Mouse (Mus musculus) liver, embryonic 13.5 days (tissue): ENCODE measurements around the gene Lhpp. TPM values are rescaled to one million over a fixed set of nuclear protein-coding genes. Genes with fewer than 3 reads are reported as not detected.
A peak's percentile ranks its signal among the peaks of the same experiment; 100 is the strongest.

Experiments used
- ATAC-seq: fragments of 200-750 bp; cut with Nextera tagmentation; 2 replicates; pipeline ENCODE4 v1.8.0; 2017; ENCODE audit warnings: low read depth, mild to moderate bottlenecking, moderate number of reproducible peaks, moderate library complexity
- DNase-seq: peaks from one replicate; pipeline ENCODE4 v3.0.0; 2022
- H3K27ac ChIP-seq: fragments of 300-500 bp; sonication (generic); 2 replicates; pipeline ENCODE4 v1.5.1; 2015; ENCODE audit warnings: moderate library complexity, mild to moderate bottlenecking, inconsistent platforms
- H3K27me3 ChIP-seq: fragments of 300-500 bp; sonication (generic); 2 replicates; pipeline ENCODE4 v1.6.1; 2015; ENCODE audit warnings: mild to moderate bottlenecking, inconsistent platforms
- H3K36me3 ChIP-seq: fragments of 300-500 bp; sonication (generic); 2 replicates; pipeline ENCODE4 v1.6.1; 2015; ENCODE audit warnings: mild to moderate bottlenecking, inconsistent platforms
- H3K4me1 ChIP-seq: fragments of 300-500 bp; sonication (generic); replicated peaks from 2 replicates; pipeline ENCODE4 v1.6.1; 2015; ENCODE audit warnings: inconsistent platforms
- H3K4me2 ChIP-seq: fragments of 300-500 bp; sonication (generic); 2 replicates; pipeline ENCODE4 v1.6.1; 2015; ENCODE audit warnings: inconsistent platforms, mild to moderate bottlenecking, moderate library complexity
- H3K4me3 ChIP-seq: fragments of 300-500 bp; sonication (generic); replicated peaks from 2 replicates; pipeline ENCODE4 v1.5.1; 2015; ENCODE audit warnings: mild to moderate bottlenecking, inconsistent platforms
- H3K9ac ChIP-seq: fragments of 300-500 bp; sonication (generic); 2 replicates; pipeline ENCODE4 v1.6.1; 2015; ENCODE audit warnings: mild to moderate bottlenecking, inconsistent platforms
- H3K9me3 ChIP-seq: fragments of 300-500 bp; sonication (generic); replicated peaks from 2 replicates; pipeline ENCODE4 v1.6.1; 2016; ENCODE audit warnings: inconsistent platforms
- WGBS: fragments of 180-500 bp; shearing (Covaris S2); methylation state at CpG from one replicate; pipeline ENCODE4 v1.1.7; 2015; ENCODE audit not compliant: insufficient replicate concordance; 5-methylcytosine and 5-hydroxymethylcytosine counted together
- polyA plus RNA-seq: library from polyadenylated mRNA; unstranded; fragments of >200 nt; fragmentation: Nextera tagmentation; extraction: Ambion mirVana; gene quantifications from 2 replicates; pipeline ENCODE4 v1.2.1, GENCODE M21; 2015

Lhpp gene
- polyA plus RNA-seq, 1 experiment from 2014 or later: 8.0 TPM

GRCm38 (mm10) chr7:132619975-132620918, 9.8 kb downstream of the Lhpp start:
- Histone ChIP-seq H3K4me1 (peaks cover 3% of the 10 kb centered on the region; the same call in 1 of the 2 replicates), H3K9me3 (no peaks in the 10 kb centered on the region), H3K9ac (no peak overlapping the region), H3K27me3 (no peaks in the 10 kb centered on the region), H3K36me3 (no peaks in the 10 kb centered on the region), H3K4me3 (no peak overlapping the region), H3K27ac (no peak overlapping the region), H3K4me2 (no peak overlapping the region)
- DNase-seq (no peak), ATAC-seq (no peak)
- 68% methylated on average over 15 of the region's 15 CpGs for WGBS

GRCm38 (mm10) chr7:132624161-132624560, 13.7 kb downstream of the Lhpp start:
- no peak overlapping the region for H3K4me2 ChIP-seq
- H3K4me3 ChIP-seq: no peak overlapping the region
- H3K27me3 ChIP-seq: no peaks in the 10 kb centered on the region
- WGBS: 67% methylated on average over 10 of the region's 10 CpGs
- no peak for DNase-seq
- no peak overlapping the region for H3K27ac ChIP-seq
- no peaks in the 10 kb centered on the region for H3K4me1 ChIP-seq
- no peaks in the 10 kb centered on the region for H3K36me3 ChIP-seq
- no peaks in the 10 kb centered on the region for H3K9me3 ChIP-seq
- no peak overlapping the region for H3K9ac ChIP-seq
- no peak for ATAC-seq

- ATAC-seq: no peak
- no peak overlapping the region for H3K4me2 ChIP-seq
- 53% methylated on average over 4 of the region's 4 CpGs for WGBS
Observed at GRCm38 (mm10) chr7:132626174-132626573, 15.7 kb downstream of the Lhpp start.

DNA sequence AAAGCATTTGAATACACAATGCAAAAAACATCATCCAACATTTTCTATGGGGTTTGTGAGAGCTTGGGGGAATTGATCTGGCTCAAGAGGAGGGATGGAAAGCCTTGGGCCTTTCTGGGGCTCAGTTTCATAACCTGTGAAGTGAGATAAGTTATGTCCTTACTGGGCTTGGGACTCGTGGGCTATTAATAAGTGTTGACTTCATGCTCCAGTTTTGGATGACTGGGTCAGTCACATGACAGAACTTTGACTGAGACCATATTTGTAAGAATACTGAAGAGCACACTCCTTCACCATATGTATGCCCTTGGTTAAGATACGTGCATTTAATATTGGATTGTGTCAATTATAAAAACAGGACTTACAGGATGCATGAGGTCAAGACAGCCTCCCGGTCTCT, 17.0 kb downstream of the Lhpp start:
- no peak overlapping the region for H3K27ac ChIP-seq
- no peaks in the 10 kb centered on the region for H3K36me3 ChIP-seq

More at GRCm38 (mm10) chr7:132626174-132626573, 15.7 kb downstream of the Lhpp start:
- no peak for DNase-seq
- Histone ChIP-seq H3K9ac (no peak overlapping the region), H3K4me3 (no peak overlapping the region), H3K27ac (no peak overlapping the region), H3K36me3 (no peaks in the 10 kb centered on the region), H3K9me3 (no peaks in the 10 kb centered on the region), H3K27me3 (no peaks in the 10 kb centered on the region), H3K4me1 (no peaks in the 10 kb centered on the region)

DNA sequence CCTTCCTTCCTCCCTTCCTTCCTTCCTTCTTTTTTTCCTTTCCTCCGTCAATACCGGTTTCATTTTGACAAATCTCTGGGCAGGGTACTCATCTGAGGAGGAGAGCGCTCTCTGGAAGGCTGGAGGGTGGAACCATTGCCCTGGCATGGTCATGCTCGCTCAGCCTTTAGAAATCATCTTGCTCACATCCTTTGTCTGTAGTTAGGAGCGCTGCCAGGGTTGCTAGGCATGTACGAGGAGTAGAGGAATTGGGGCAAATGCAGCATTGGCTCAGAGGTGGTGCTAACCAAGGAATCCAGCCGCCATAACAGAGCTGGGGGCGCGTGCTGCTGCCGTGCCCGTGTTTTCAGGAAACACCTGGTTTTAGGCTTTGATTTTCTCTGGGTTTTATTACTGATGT, 20.9 kb downstream of the Lhpp start:
- H3K4me2 ChIP-seq: no peak overlapping the region
- DNase-seq (no peak), ATAC-seq (no peak)
- no peak overlapping the region for H3K9ac ChIP-seq
- no peak overlapping the region for H3K4me3 ChIP-seq
- H3K9me3 ChIP-seq: no peaks in the 10 kb centered on the region
- WGBS: 74% methylated on average over 11 of the region's 11 CpGs
- H3K27me3 ChIP-seq: no peaks in the 10 kb centered on the region
- H3K4me1 ChIP-seq: no peaks in the 10 kb centered on the region
- H3K36me3 ChIP-seq: no peaks in the 10 kb centered on the region
- no peak overlapping the region for H3K27ac ChIP-seq

More for the DNA sequence above, 17.0 kb downstream of the Lhpp start:
- Histone ChIP-seq H3K4me2 (no peak overlapping the region), H3K9ac (no peak overlapping the region), H3K9me3 (no peaks in the 10 kb centered on the region), H3K4me1 (no peaks in the 10 kb centered on the region), H3K27me3 (no peaks in the 10 kb centered on the region), H3K4me3 (no peak overlapping the region)
- ATAC-seq (no peak), DNase-seq (no peak)
- 64% methylated on average over 3 of the region's 3 CpGs for WGBS

GRCm38 (mm10) chr7:132637292-132637691, 26.9 kb downstream of the Lhpp start:
- Histone ChIP-seq H3K9me3 (no peaks in the 10 kb centered on the region), H3K4me2 (no peak overlapping the region), H3K9ac (no peak overlapping the region), H3K36me3 (no peaks in the 10 kb centered on the region), H3K4me3 (no peak overlapping the region), H3K27ac (no peak overlapping the region), H3K27me3 (no peaks in the 10 kb centered on the region), H3K4me1 (no peaks in the 10 kb centered on the region)
- DNase-seq: no peak
- no peak for ATAC-seq
- WGBS: 61% methylated on average over 12 of the region's 12 CpGs

DNA sequence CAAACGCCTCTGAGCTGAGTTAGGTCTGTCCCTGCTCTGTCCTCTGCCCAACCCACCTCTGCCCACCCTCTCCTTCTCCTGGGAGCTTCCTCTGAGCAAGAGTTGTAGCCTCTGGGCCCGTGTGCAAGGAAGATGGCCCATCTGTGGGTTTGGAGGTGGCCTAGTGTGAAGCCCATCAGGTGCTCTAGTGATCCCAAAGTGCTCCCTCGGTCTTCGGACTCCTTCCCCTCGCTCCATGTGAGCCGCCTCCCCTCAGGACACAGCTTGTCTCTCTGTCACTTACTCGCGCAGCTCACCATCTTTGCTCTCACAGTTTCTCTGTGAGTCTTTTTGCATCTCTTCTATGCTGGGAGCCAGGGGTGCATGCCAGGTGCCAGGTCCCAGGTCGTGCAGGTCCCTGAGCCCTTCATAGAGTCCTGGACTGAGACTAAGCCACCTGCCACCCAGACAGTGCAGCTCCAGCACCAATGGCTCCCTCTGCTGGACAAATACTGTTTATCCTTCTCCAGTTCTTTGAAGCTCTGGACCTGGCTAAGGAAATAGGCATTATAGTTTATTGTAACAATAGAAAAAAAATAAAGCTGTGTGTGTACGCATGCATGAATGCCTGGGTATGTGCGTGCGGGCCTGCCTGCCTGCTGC, 28.1 kb downstream of the Lhpp start:
- no peak overlapping the region for H3K27ac ChIP-seq
- H3K4me3 ChIP-seq: no peak overlapping the region
- ATAC-seq (peak; percentile 62; the same call in 1 of the 2 replicates), DNase-seq (peak; percentile 14)
- no peak overlapping the region for H3K4me2 ChIP-seq
- H3K9me3 ChIP-seq: no peaks in the 10 kb centered on the region
- no peak overlapping the region for H3K9ac ChIP-seq
- H3K27me3 ChIP-seq: no peaks in the 10 kb centered on the region
- 58% methylated on average over 12 of the region's 12 CpGs for WGBS
- H3K4me1 ChIP-seq: no peaks in the 10 kb centered on the region
- no peaks in the 10 kb centered on the region for H3K36me3 ChIP-seq

GRCm38 (mm10) chr7:132640946-132641345, 30.5 kb downstream of the Lhpp start:
- H3K36me3 ChIP-seq: no peaks in the 10 kb centered on the region
- WGBS: 58% methylated on average over 9 of the region's 9 CpGs
- H3K4me3 ChIP-seq: no peak overlapping the region
- H3K4me1 ChIP-seq: no peaks in the 10 kb centered on the region
- no peaks in the 10 kb centered on the region for H3K9me3 ChIP-seq
- DNase-seq: no peak
- H3K4me2 ChIP-seq: no peak overlapping the region
- no peak for ATAC-seq
- H3K27me3 ChIP-seq: no peaks in the 10 kb centered on the region
- H3K27ac ChIP-seq: no peak overlapping the region
- no peak overlapping the region for H3K9ac ChIP-seq

GRCm38 (mm10) chr7:132641606-132642005, 31.2 kb downstream of the Lhpp start:
- H3K9ac ChIP-seq: no peak overlapping the region
- 79% methylated on average over 1 of the region's 1 CpGs for WGBS
- no peak overlapping the region for H3K4me3 ChIP-seq
- DNase-seq (no peak), ATAC-seq (no peak)
- H3K4me2 ChIP-seq: no peak overlapping the region
- H3K4me1 ChIP-seq: no peaks in the 10 kb centered on the region
- no peaks in the 10 kb centered on the region for H3K27me3 ChIP-seq
- no peaks in the 10 kb centered on the region for H3K9me3 ChIP-seq
- H3K27ac ChIP-seq: no peak overlapping the region
- H3K36me3 ChIP-seq: no peaks in the 10 kb centered on the region

- no peak for ATAC-seq
- Histone ChIP-seq H3K9ac (no peak overlapping the region), H3K36me3 (no peaks in the 10 kb centered on the region), H3K27ac (no peak overlapping the region), H3K4me3 (no peak overlapping the region), H3K4me2 (no peak overlapping the region), H3K9me3 (no peaks in the 10 kb centered on the region), H3K4me1 (no peaks in the 10 kb centered on the region), H3K27me3 (no peaks in the 10 kb centered on the region)
- no peak for DNase-seq
- WGBS: 71% methylated on average over 11 of the region's 11 CpGs
Observed at GRCm38 (mm10) chr7:132644605-132645279, 34.3 kb downstream of the Lhpp start.

DNA sequence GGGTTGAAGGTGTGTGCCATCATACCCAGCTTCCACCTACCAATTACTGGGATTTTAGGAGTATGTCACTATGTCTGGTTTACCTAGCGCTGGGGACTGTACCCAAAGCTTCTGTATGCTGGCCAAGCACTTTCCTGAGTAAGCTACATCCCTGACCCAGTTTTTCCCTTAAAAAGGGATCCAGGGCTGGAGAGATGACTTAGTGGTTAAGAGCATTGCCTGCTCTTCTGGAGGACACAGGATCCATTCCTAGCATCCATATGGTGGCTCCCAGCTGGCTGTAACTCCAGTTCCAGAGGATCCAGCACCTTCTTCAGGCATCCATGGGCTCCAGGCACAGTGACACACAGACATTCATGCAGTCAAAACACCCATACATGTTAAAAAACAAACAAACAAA, 36.1 kb downstream of the Lhpp start:
- Histone ChIP-seq H3K4me3 (no peak overlapping the region), H3K4me1 (no peaks in the 10 kb centered on the region), H3K27ac (no peak overlapping the region), H3K9me3 (no peaks in the 10 kb centered on the region), H3K4me2 (no peak overlapping the region), H3K9ac (no peak overlapping the region), H3K36me3 (no peaks in the 10 kb centered on the region), H3K27me3 (no peaks in the 10 kb centered on the region)
- 86% methylated on average over 1 of the region's 1 CpGs for WGBS
- ATAC-seq (no peak), DNase-seq (no peak)
